Mouse (Mus musculus) lung, postnatal 25 days (tissue): ENCODE results near the gene Crlf2.
A peak's percentile ranks its signal among the peaks of the same experiment; 100 is the strongest.

Experiments used
- DNase-seq: peaks from one replicate; pipeline ENCODE4 v3.0.0; 2022; ENCODE audit warnings: low spot score

Crlf2 gene

DNA sequence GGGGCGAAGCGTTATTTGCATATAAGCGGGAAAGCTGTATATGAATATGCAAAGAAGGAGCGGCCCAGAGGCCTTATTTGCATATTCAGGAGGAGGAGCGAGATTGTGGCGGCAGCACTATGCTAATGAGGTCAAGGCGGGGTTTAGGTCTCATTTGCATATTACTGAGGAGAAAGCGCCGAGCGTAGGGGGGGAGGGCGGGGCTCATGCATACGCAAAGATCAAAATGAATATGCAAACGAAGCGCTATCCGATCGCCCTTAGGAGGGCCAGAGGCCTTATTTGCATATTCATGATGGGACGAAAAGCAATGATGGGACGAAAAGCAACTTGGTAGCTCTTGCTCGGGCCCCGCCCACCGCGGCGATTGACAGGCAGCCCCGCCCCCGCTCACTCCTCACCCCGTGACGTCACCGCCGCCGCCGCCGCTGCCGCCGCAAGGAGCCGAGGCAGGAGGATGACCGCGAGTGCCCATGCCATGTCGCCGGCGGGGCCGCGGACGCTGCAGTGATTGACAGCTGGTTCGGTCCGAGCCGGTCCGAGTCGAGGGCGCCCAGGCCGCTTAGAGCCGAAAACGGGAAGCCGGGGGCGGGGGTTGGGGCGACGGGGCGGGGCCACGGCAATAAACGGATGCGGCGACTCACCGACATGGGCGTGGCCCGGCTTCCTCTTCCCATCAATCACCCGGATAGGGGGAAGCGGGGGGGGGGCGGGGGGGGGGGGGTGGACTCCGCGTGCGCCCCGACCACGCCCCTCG is at the start of gene Crlf2:
Gene Crlf2, minus strand, starts transcription at position 590 of the 757 bp plus-strand sequence.
- peak; percentile 81 for DNase-seq

GRCm38 (mm10) chr5:109602585-109602984 is 43.8 kb upstream of the Crlf2 start:
- DNase-seq: peak; percentile 10

- DNase-seq: peak; percentile 4
Measured at GRCm38 (mm10) chr5:109601080-109601479, 42.3 kb upstream of the Crlf2 start.

DNA sequence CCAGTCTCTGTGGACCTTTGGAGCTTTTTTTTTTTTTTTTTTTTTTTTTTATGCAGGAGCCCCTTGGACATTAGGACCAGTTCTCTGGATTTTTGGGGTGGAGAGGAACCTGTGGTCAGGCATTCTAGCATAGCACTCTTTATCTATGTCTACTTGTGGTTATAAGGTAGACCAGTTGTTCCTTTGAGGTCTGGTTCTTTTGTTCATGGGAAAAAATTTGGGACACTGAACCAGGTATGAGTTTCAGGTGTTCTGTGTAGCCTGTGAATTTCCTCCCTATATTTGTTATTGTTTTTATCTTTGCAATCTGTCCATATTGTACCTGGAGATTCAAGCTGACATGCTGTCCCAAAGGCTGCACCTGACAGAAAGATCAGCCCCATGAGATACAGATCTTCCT is 40.1 kb upstream of the Crlf2 start:
- no peak for DNase-seq

DNA sequence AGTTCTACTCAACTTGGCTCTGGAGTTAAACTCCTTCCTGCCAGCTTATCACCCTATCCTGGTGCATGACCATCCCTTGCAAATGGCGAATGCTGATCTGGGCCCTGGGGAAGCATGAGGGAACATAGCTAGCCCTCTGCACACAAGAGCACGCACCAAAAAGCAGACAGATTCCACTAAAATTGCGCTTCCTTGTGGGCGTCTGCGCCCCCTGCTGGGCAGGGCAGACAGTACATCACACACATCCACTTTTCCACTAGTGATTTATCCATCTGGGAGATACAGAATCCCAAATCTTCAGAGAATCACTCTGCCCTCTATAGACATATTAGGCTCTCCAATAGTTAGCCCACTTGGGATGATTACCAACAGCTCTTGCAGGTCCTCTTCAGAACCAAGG is 37.9 kb upstream of the Crlf2 start:
- no peak for DNase-seq

DNA sequence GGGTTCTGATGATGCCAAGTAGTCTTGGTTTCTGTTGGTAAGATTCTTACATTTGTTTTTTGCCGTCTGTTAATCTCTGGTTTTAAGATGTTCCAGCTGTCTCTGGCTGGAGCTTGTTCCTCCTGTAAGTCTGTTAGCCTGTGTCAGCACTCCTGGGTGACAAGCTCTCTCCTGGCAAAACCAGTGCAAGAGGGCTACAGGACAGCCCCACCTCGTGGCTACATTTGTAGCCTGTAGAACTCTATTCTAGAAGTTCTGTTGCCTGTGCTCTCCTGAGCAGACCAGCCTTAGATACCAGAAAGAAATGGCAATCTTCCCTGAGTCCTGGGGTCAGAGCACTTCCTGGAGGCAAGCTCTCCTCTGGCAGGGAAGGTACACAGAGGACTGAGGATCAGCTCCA is 4.0 kb upstream of the Crlf2 start:
- no peak for DNase-seq

GRCm38 (mm10) chr5:109559191-109559590 is 398 bp upstream of the Crlf2 start:
- DNase-seq: no peak

- no peak for DNase-seq
Measured at GRCm38 (mm10) chr5:109558123-109558403, 730 bp downstream of the Crlf2 start.

DNA sequence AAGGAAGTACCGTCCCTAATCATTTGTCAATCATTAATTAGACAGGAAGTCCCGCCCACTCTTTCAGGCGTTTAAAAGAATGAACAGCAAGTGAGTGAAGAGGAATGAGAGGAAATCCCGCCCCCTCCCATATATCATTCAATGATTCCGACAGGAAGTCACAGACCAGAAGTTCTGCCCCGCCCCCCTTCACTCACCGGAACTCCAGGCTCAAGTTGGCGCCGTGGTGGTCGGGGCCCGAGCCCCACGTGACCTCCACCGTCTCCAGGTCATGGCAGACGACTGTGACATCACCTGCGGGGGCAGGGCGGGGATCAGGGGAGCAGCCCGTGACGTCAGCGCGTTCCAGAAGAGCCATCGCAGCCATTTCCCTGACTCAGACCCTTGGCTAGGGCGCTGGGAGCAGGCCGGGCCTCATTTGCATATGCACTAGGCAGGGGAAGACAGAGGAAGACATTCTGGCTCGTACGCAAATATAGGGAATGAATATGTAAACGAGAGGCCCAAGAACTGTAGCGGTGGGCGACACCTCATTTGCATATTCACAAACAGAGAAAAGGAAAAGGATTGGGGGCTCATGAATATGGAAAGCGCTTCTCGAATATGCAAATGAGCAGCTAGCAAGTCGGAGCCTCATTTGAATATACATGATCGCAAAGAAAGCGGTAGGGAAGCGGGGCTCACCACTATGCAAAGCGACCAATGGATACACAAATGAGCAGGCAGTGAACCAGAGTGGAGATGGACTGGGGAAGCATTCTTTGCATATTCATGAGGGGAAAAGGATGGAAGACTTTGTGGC is 1.3 kb downstream of the Crlf2 start:
- peak; percentile 94 for DNase-seq

DNA sequence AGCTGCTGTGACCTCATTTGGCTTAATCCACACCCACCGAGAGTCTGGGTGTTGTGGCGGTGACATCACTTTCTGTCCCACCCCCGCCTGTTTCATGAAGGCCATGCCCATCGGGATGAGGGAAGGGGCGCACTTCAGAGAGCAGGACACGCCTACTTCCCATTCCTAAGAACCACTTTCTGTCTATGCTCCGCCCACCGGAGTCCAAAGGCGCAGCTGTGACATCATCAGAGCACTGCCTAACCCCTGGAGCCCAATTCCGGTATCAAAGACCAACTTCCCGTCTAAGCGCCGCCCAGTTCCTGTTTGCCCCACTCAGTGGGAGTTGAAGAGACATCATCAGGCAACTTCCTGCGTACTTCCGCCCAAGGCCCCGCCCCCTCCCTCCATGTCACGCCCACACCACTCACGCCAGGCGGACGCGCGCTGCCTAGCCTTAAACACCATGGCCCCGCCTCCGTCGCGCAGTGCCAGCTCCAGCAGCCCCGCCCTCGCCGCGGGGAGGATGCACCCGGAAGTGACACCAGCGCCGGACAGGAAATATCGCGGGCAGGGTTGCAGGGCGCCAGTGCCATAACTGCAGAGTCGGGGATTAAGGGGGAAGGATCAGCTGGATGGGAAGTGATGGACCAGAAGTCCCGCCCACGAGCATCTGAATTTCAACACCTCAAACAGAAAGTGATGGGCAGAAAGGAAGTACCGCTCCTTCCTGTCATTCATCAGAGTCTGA is 2.0 kb downstream of the Crlf2 start:
- DNase-seq: no peak

GRCm38 (mm10) chr5:109555676-109556571 is 2.9 kb downstream of the Crlf2 start:
- DNase-seq: no peak

DNA sequence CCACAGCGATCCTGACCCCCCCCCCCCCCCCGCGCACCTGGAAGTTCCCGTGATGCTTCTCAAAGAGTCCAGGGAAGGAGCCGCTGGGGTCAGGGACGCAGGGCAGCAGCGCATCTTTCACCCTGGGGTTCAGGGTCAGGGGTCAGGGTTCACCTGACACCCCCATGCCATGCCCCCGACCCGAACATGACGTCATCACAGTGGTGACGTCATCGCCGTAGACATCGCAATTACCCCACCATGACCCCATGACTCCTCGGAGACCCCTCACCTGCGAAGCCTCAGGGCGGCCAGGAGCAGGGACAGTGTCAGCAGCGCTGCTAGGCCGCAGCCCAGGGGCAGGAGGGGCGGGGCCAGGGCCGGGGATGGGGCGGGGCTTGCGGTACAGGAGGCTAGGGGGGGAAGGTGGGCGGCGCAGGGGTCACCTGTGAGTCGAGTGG is 3.5 kb downstream of the Crlf2 start:
- DNase-seq: no peak

DNA sequence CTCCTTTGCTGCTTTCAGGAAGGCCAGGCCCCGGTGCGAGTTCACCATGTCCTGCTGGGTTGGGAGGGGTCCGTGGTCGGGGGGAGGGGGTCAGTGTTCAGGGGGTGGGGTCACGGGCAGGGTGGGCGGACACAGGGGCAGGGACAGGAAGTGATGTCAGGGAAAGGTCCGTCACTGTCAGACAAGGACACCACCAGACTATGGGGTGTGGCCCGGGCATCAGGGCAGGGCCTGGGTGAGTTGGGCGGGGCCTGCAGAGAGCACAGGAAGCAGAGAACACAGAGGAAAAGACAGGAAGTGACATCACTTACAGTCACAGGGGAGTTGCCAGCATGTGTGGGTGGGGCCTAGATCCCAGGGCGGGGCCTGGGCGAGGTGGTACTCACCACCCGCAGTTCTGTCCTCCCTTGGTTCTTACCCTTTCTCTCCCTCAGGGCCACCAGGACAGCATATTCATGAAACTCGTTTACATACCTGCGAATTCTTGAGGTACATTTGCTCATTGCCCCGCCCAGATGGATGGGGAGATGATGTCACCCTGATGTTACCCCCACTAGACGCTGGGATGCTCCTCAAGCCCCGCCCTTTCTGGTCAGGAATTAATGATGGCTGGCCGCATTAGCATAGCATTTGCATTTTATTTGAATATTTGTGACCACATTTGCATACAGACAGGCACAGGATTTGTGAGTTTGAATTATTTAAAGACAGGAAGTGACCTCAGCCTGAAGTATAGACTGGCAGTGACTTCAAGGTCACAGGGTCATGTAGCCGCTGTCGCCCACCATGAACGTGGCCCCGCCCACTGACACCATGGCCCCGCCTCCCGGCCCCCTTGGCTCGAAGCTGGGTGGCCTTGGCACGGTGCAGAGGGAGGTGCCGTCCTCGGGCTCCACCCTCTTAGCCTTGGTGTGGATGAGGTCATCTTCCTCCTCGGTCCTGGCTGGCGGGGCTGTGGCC is 4.4 kb downstream of the Crlf2 start:
- DNase-seq: no peak

DNA sequence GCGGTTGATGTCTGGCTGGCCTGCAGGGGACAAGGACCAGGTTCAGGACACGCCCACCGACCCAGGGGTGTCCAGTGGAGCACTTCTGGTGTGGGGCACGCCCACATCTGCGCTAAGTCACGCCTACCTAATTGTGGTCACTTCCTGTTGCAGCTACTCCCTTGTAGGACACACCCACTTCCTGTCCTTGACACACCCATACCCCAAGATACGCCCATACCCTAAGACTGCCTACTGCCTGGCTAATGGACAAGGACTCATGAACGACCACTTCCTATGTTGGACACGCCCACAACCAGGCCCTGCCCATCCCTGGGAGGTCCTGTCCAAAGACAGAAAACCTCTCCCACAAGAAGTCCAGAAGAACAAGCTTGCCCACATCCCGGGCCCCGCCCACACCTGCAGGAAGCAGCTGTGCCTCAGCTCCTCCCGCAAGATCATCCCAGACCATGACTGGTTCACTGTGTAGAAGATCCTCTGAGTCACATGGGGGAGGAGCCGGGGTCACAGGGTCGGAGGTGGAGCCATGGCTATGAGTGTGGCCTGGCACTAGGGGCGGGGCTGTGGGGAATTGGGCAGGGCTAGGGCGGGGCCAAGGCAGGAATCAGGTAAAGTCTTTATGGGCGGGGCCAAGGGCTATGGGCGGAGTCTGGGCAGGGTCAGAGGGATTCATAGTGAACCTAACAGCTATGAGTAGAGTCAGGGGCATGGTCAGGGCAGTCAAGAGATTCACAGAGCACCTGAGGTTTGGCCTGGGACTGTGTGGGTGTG is 5.4 kb downstream of the Crlf2 start:
- no peak for DNase-seq

DNA sequence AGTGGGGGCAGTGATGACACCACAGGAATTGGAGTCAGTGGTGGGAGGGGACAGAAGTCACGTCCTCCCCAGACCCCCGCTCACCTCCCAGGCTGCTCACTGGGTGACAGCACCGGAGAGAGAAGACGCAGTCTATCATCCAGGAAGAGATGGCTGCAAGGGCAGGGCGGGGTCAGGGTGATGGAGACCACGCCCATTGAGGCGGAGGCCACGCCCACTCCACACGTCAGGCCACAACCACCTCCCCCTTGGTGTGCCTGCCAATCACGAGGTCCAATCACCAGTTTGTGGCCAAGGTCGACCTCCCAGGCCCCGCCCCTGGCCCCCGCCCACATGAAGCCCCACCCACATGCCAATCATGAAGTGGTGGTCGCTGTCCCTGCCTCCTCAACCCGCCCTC is 6.3 kb downstream of the Crlf2 start:
- DNase-seq: no peak

GRCm38 (mm10) chr5:109552116-109552515 is 6.7 kb downstream of the Crlf2 start:
- DNase-seq: no peak

- no peak for DNase-seq
Measured at GRCm38 (mm10) chr5:109551041-109551765, 7.6 kb downstream of the Crlf2 start.

DNA sequence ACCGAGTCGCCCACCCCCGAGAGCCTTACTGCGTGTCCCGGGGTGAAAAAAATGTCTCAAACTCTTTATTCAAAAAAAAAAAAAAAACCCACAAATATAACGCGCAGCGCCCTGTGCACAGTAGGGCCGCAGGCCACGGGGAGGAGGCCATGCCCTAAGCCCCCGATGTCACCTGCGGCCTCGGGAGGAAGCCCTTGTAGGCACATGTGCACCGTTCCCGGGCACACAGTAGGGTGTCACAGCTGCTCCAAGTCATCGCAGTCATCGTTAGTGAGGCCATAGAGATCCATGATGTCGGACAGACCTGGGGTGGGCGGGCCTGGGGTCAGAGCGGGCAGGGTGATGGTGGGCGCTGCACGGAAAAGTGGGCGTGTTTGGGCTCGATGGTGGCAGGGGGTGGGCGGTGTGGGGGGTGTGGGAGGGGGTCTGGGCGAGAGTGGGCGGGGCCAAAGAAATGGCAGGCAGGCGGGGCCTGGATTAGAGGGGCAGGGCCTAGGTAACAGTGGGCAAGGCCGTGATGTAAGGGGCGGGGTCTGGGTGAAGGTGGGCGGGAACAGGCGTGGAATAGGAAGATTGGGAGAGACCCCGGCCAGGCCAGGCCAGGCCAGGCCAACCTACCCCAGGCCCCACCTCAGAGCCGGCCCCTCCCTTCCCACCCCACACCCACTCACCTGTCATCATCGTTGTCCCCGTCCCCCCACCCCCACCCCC is 8.4 kb downstream of the Crlf2 start:
- no peak for DNase-seq

GRCm38 (mm10) chr5:109548712-109549111 is 10.1 kb downstream of the Crlf2 start:
- no peak for DNase-seq
